Mouse (Mus musculus) CH12.LX (cell line): ENCODE measurements around the gene Pkp1. TPM values are rescaled to one million over a fixed set of nuclear protein-coding genes. Genes with fewer than 3 reads are reported as not detected.

Experiments used
- DNase-seq: peaks from one replicate; pipeline ENCODE4 v3.0.0-alpha.2; 2013; ENCODE audit errors: extremely low read depth
- H3K27ac ChIP-seq: 2 replicates; pipeline ENCODE4 v1.5.1; 2012; ENCODE audit warnings: low read depth, mild to moderate bottlenecking, control low read depth, moderate library complexity; ENCODE audit not compliant: insufficient read depth
- H3K27me3 ChIP-seq: replicated peaks from 2 replicates; pipeline ENCODE3; 2012; ENCODE audit warnings: inconsistent platforms
- H3K36me3 ChIP-seq, 2 experiments: replicated peaks in 1 of 2; 2 replicates each; pipeline versions ENCODE3 to v1.6.1; 2012; ENCODE audit warnings: inconsistent platforms in 1 of 2, low read length in 1 of 2, mild to moderate bottlenecking in 1 of 2, mixed read lengths in 1 of 2, moderate library complexity in 1 of 2; ENCODE audit not compliant: control insufficient read depth in 1 of 2, insufficient read depth in 1 of 2
- H3K4me1 ChIP-seq, 2 experiments: 2 replicates each; pipeline ENCODE4 v1.6.1; 2012; ENCODE audit warnings: inconsistent platforms in 1 of 2, moderate library complexity in 1 of 2; ENCODE audit not compliant: insufficient read depth in 2 of 2, control insufficient read depth in 1 of 2
- H3K4me2 ChIP-seq: 2 replicates; pipeline ENCODE4 v1.6.1; 2012; ENCODE audit warnings: low read depth, mild to moderate bottlenecking, control low read depth; ENCODE audit not compliant: poor library complexity, insufficient read depth, severe bottlenecking
- H3K4me3 ChIP-seq, 3 experiments: fragments of 150-350 bp in 1 of 3; sonication (generic) in 1 of 3; replicated peaks in 1 of 3; 2 replicates each; pipeline versions ENCODE3 to v1.5.1; 2011 to 2012; ENCODE audit warnings: low read depth in 2 of 3, low read length in 2 of 3, mild to moderate bottlenecking in 2 of 3, moderate library complexity in 2 of 3, control low read depth in 1 of 3, improper control_type of control experiment in 1 of 3, inconsistent platforms in 1 of 3, mixed read lengths in 1 of 3; ENCODE audit not compliant: poor library complexity in 1 of 3
- H3K79me2 ChIP-seq: replicated peaks from 2 replicates; pipeline ENCODE4 v1.6.1; 2012; ENCODE audit warnings: mild to moderate bottlenecking, moderate library complexity; ENCODE audit not compliant: control insufficient read depth, poor library complexity, insufficient read depth, severe bottlenecking; ENCODE audit errors: extremely low read depth
- H3K9ac ChIP-seq: 2 replicates; pipeline ENCODE4 v1.6.1; 2012; ENCODE audit warnings: low read depth, mild to moderate bottlenecking, control low read depth, moderate library complexity; ENCODE audit not compliant: insufficient read depth
- H3K9me3 ChIP-seq: replicated peaks from 2 replicates; pipeline ENCODE3; 2012; ENCODE audit warnings: low read length, inconsistent platforms, mixed read lengths
- BHLHE40 ChIP-seq: IDR thresholded peaks from 2 replicates; pipeline ENCODE4 v1.6.1; 2011; ENCODE audit warnings: mild to moderate bottlenecking, low read depth, low read length, improper control_type of control experiment
- CHD1 ChIP-seq: IDR thresholded peaks from 2 replicates; pipeline ENCODE4 v1.6.1; 2012; ENCODE audit warnings: low read depth, low read length, improper control_type of control experiment, inconsistent platforms
- CHD2 ChIP-seq: IDR thresholded peaks from 2 replicates; pipeline ENCODE4 v1.6.1; 2011; ENCODE audit warnings: low read length, improper control_type of control experiment
- EP300 ChIP-seq: IDR thresholded peaks from 2 replicates; pipeline ENCODE4 v1.6.1; 2011; ENCODE audit warnings: low read length, improper control_type of control experiment
- IRF4 ChIP-seq: IDR thresholded peaks from 2 replicates; pipeline ENCODE4 v1.6.1; 2014; ENCODE audit warnings: low read depth, mild to moderate bottlenecking, inconsistent platforms, low read length, improper control_type of control experiment
- JUN ChIP-seq: IDR thresholded peaks from 2 replicates; pipeline ENCODE4 v1.6.1; 2011; ENCODE audit warnings: low read depth, mild to moderate bottlenecking, low read length, improper control_type of control experiment, moderate library complexity; ENCODE audit not compliant: insufficient read depth
- KAT2A ChIP-seq: IDR thresholded peaks from 2 replicates; pipeline ENCODE4 v1.6.1; 2012; ENCODE audit warnings: low read length, improper control_type of control experiment, inconsistent platforms; ENCODE audit not compliant: insufficient replicate concordance
- MAFK ChIP-seq: IDR thresholded peaks from 2 replicates; pipeline ENCODE4 v1.6.1; 2011; ENCODE audit warnings: low read length, improper control_type of control experiment; ENCODE audit not compliant: insufficient replicate concordance
- MAX ChIP-seq: IDR thresholded peaks from 2 replicates; pipeline ENCODE4 v1.6.1; 2011; ENCODE audit warnings: low read length, improper control_type of control experiment
- MXI1 ChIP-seq: IDR thresholded peaks from 2 replicates; pipeline ENCODE4 v1.6.1; 2011; ENCODE audit warnings: mild to moderate bottlenecking, low read depth, low read length, improper control_type of control experiment
- NELFE ChIP-seq: IDR thresholded peaks from 2 replicates; pipeline ENCODE4 v1.6.1; 2011; ENCODE audit warnings: low read depth, low read length, improper control_type of control experiment
- NRF1 ChIP-seq: IDR thresholded peaks from 2 replicates; pipeline ENCODE4 v1.6.1; 2014; ENCODE audit warnings: low read depth, mild to moderate bottlenecking, inconsistent platforms, low read length, improper control_type of control experiment, moderate library complexity
- RCOR1 ChIP-seq: conservative IDR thresholded peaks from 2 replicates; pipeline ENCODE4 v1.6.1; 2012; ENCODE audit warnings: low read depth, mild to moderate bottlenecking, inconsistent platforms, low read length, improper control_type of control experiment
- SMC3 ChIP-seq: IDR thresholded peaks from 2 replicates; pipeline ENCODE4 v1.6.1; 2011; ENCODE audit warnings: low read depth, low read length, improper control_type of control experiment
- TBP ChIP-seq: conservative IDR thresholded peaks from 2 replicates; pipeline ENCODE4 v1.6.1; 2011; ENCODE audit warnings: low read depth, low read length, improper control_type of control experiment
- UBTF ChIP-seq: IDR thresholded peaks from 2 replicates; pipeline ENCODE4 v1.6.1; 2012; ENCODE audit warnings: low read depth, mild to moderate bottlenecking, inconsistent platforms, low read length, improper control_type of control experiment, moderate library complexity
- USF1 ChIP-seq: IDR thresholded peaks from 2 replicates; pipeline ENCODE4 v1.6.1; 2014; ENCODE audit warnings: low read depth, mild to moderate bottlenecking, inconsistent platforms, low read length, improper control_type of control experiment
- ZMIZ1 ChIP-seq: IDR thresholded peaks from 2 replicates; pipeline ENCODE4 v1.6.1; 2012; ENCODE audit warnings: low read depth, mild to moderate bottlenecking, inconsistent platforms, low read length, improper control_type of control experiment
- dilution Hi-C: fragments of 300-500 bp; cut with MboI; formaldehyde crosslinking; loops from 2 replicates; pipeline ENCODE4 v1.14.3; 2020; ENCODE audit warnings: low sequenced_read_pairs; ENCODE audit not compliant: extremely low pct_unique_long_range_greater_than_20kb, extremely low pct_ligation_motif_present
- in situ Hi-C: fragments of 300-500 bp; cut with MboI; formaldehyde crosslinking; loops from 3 replicates; pipeline ENCODE4 v1.14.3; 2019; ENCODE audit warnings: low sequenced_read_pairs, low pct_ligation_motif_present, low pct_unique_long_range_greater_than_20kb, mixed read lengths
- polyA plus RNA-seq: library from polyadenylated mRNA; unstranded; fragments of >175 nt; gene quantifications from 2 replicates; pipeline ENCODE4 v1.2.1, GENCODE M21; 2012; ENCODE audit warnings: low read depth; ENCODE audit not compliant: insufficient read length
- total RNA-seq, 2 experiments: library from RNA; depleted of rRNA; stranded (reverse); fragments of 300-350 nt in 1 of 2; fragments of >200 nt in 1 of 2; gene quantifications; 2 replicates each; pipeline ENCODE4 v1.2.3; 2012 to 2014

The Pkp1 gene
- total and polyA plus RNA-seq, 3 experiments = not detected

DNA sequence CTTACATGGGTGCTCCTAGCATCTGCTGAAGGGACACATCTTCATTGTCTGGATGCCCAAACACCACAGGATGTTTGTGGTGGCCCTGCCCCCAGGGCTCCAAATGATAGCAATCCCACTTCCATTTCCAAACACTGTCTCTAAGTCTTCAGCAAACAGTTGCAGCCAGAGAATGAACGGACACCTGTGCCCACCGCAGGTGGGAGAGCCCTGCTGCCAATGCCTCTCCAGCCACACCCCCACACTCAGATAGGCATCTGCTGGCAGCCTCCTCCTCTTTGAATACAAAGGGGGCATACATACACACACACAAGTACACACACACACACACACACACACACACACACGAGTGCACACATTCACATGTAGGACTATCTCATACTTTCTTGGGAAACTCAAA, 25.6 kb downstream of the Pkp1 start:
- TF ChIP-seq NRF1 (no peak), SMC3 (no peak), BHLHE40 (no peak), MXI1 (no peak)
- TF ChIP-seq, all 38 proteins: peak for 0
- Histone ChIP-seq H3K27ac (no peak overlapping the region), H3K4me3 (no peak overlapping the region), H3K79me2 (no peaks in the 10 kb centered on the region), H3K9ac (no peak overlapping the region), H3K4me2 (no peak overlapping the region), H3K9me3 (no peaks in the 10 kb centered on the region), H3K36me3 (no peaks in the 10 kb centered on the region), H3K27me3 (peaks cover 93% of the 10 kb centered on the region), H3K4me1 (peaks cover 0 to 2% of the 10 kb centered on the region in 2 experiments; a peak in 1 of 4 replicates)
- in situ Hi-C loops = no loop called here
- no peak for DNase-seq
- dilution Hi-C loops = no loop called here

- Histone ChIP-seq H3K27me3 (peaks cover 93% of the 10 kb centered on the region), H3K27ac (no peak overlapping the region), H3K79me2 (no peaks in the 10 kb centered on the region), H3K36me3 (no peaks in the 10 kb centered on the region), H3K9me3 (no peaks in the 10 kb centered on the region), H3K4me2 (no peak overlapping the region), H3K4me3 (no peak overlapping the region), H3K9ac (no peak overlapping the region), H3K4me1 (peaks cover 0 to 2% of the 10 kb centered on the region in 2 experiments; a peak in 1 of 4 replicates)
- DNase-seq = no peak
- TF ChIP-seq ZMIZ1 = no peak
- TF ChIP-seq NELFE = no peak
- TF ChIP-seq BHLHE40 = no peak
- TF ChIP-seq KAT2A = no peak
- no peak for TF ChIP-seq CHD2
- TF ChIP-seq MAX = no peak
- TF ChIP-seq USF1 = no peak
- TF ChIP-seq MAFK = peak; percentile 80
- in situ Hi-C loops = no loop called here
- dilution Hi-C loops = no loop called here
These were observed 26.2 kb downstream of the Pkp1 start for GRCm38 (mm10) chr1:135892764-135893163.

- peaks cover 90% of the 10 kb centered on the region for H3K27me3 ChIP-seq
- in situ Hi-C loops = no loop called here
- dilution Hi-C loops = no loop called here
These were observed 26.8 kb downstream of the Pkp1 start for GRCm38 (mm10) chr1:135892233-135892632.

More at GRCm38 (mm10) chr1:135892233-135892632, 26.8 kb downstream of the Pkp1 start:
- no peak for TF ChIP-seq KAT2A
- no peak for TF ChIP-seq CHD1
- no peak for TF ChIP-seq UBTF
- TF ChIP-seq IRF4 = no peak
- TF ChIP-seq JUN = no peak
- no peak for TF ChIP-seq NELFE
- no peak for TF ChIP-seq RCOR1
- no peak for TF ChIP-seq TBP
- no peak for TF ChIP-seq EP300
- TF ChIP-seq, all 38 proteins: peak for 0
- H3K9ac ChIP-seq = no peak overlapping the region
- H3K9me3 ChIP-seq = no peaks in the 10 kb centered on the region
- H3K79me2 ChIP-seq = no peaks in the 10 kb centered on the region
- H3K4me3 ChIP-seq = no peak overlapping the region
- no peak overlapping the region for H3K4me2 ChIP-seq
- H3K27ac ChIP-seq = no peak overlapping the region
- peaks cover 0 to 2% of the 10 kb centered on the region in 2 experiments; a peak in 1 of 4 replicates for H3K4me1 ChIP-seq
- no peaks in the 10 kb centered on the region for H3K36me3 ChIP-seq
- no peak for DNase-seq
